Mouse (Mus musculus) heart, postnatal 0 days (tissue): Measurements from ENCODE around the gene Lin37. TPM values are rescaled to one million over a fixed set of nuclear protein-coding genes. Genes with fewer than 3 reads are reported as not detected.

ENCODE experiments used
- ATAC-seq: fragments of 200-750 bp; cut with Nextera tagmentation; 2 replicates; pipeline ENCODE4 v1.8.0; 2017; ENCODE audit warnings: low read depth, moderate number of reproducible peaks, moderate library complexity; ENCODE audit not compliant: insufficient read depth
- DNase-seq: peaks from one replicate; pipeline ENCODE4 v3.0.0-alpha.2; 2016; ENCODE audit warnings: low spot score
- H3K27ac ChIP-seq: fragments of 300-500 bp; sonication (generic); 2 replicates; pipeline ENCODE4 v1.5.1; 2014; ENCODE audit warnings: low read depth, mild to moderate bottlenecking
- H3K27me3 ChIP-seq: fragments of 300-500 bp; sonication (generic); 2 replicates; pipeline ENCODE4 v1.6.1; 2014; ENCODE audit warnings: low read length, mixed read lengths; ENCODE audit not compliant: control insufficient read depth, insufficient read depth
- H3K36me3 ChIP-seq: fragments of 300-500 bp; sonication (generic); replicated peaks from 2 replicates; pipeline ENCODE4 v1.6.1; 2014; ENCODE audit warnings: low read length, mixed read lengths; ENCODE audit not compliant: control insufficient read depth, insufficient read depth
- H3K4me1 ChIP-seq: fragments of 300-500 bp; sonication (generic); 2 replicates; pipeline ENCODE4 v1.6.1; 2014; ENCODE audit warnings: antibody characterized with exemption; ENCODE audit not compliant: control insufficient read depth, insufficient read depth
- H3K4me2 ChIP-seq: fragments of 300-500 bp; sonication (generic); 2 replicates; pipeline ENCODE4 v1.6.1; 2014; ENCODE audit warnings: low read depth, mild to moderate bottlenecking, low read length, moderate library complexity
- H3K4me3 ChIP-seq: fragments of 300-500 bp; sonication (generic); 2 replicates; pipeline ENCODE4 v1.5.1; 2014; ENCODE audit warnings: low read depth, low read length
- H3K9ac ChIP-seq: fragments of 300-500 bp; sonication (generic); replicated peaks from 2 replicates; pipeline ENCODE4 v1.6.1; 2014; ENCODE audit warnings: low read depth, low read length, mixed read lengths
- H3K9me3 ChIP-seq: fragments of 300-500 bp; sonication (generic); replicated peaks from 2 replicates; pipeline ENCODE4 v1.6.1; 2016; ENCODE audit warnings: low read length; ENCODE audit not compliant: control insufficient read depth
- CTCF ChIP-seq: IDR thresholded peaks from 2 replicates; pipeline ENCODE4 v1.5.1; 2016; ENCODE audit warnings: antibody characterized with exemption, control low read depth, low read depth
- EP300 ChIP-seq: IDR thresholded peaks from 2 replicates; pipeline ENCODE4 v1.6.1; 2016; ENCODE audit warnings: antibody characterized with exemption, low read depth
- WGBS: fragments of 180-500 bp; shearing (Covaris S2); extraction: QIAGEN DNeasy Blood & Tissue Kit; methylation state at CpG from one replicate; pipeline ENCODE4 v1.1.7; 2014; 5-methylcytosine and 5-hydroxymethylcytosine counted together
- polyA plus RNA-seq: library from polyadenylated mRNA; unstranded; fragments of >200 nt; fragmentation: Nextera tagmentation; extraction: Ambion mirVana; gene quantifications from 2 replicates; pipeline ENCODE4 v1.2.1, GENCODE M21; 2015
- total RNA-seq: library from RNA; depleted of rRNA; stranded (reverse); fragments of >200 nt; gene quantifications from 2 replicates; pipeline ENCODE4 v1.2.3, GENCODE M21; 2014; ENCODE audit warnings: low replicate concordance

Lin37 gene
- total and polyA plus RNA-seq, 2 experiments from 2014 or later: 11.9 to 26.2 TPM

GRCm38 (mm10) chr7:30532931-30533330 lies 26.7 kb downstream of the Lin37 start:
- peak; percentile 47 for DNase-seq
- H3K9me3 ChIP-seq: no peaks in the 10 kb centered on the region
- H3K4me3 ChIP-seq: no peak overlapping the region
- ATAC-seq: peak; percentile 27
- WGBS: 19% methylated on average over 8 of the region's 8 CpGs
- H3K4me2 ChIP-seq: peak overlapping the region; percentile 27; the same call in 1 of the 2 replicates
- no peaks in the 10 kb centered on the region for H3K27me3 ChIP-seq
- peaks cover 21% of the 10 kb centered on the region for H3K4me1 ChIP-seq
- TF ChIP-seq EP300 (no peak), CTCF (no peak)
- no peak overlapping the region for H3K27ac ChIP-seq
- H3K9ac ChIP-seq: no peak overlapping the region
- peaks cover 33% of the 10 kb centered on the region for H3K36me3 ChIP-seq

- WGBS: 82% methylated on average over 9 of the region's 9 CpGs
- no peak overlapping the region for H3K4me3 ChIP-seq
- no peaks in the 10 kb centered on the region for H3K27me3 ChIP-seq
- ATAC-seq: no peak
- H3K9ac ChIP-seq: no peak overlapping the region
- no peak overlapping the region for H3K27ac ChIP-seq
- no peak for DNase-seq
- H3K9me3 ChIP-seq: no peaks in the 10 kb centered on the region
- peaks cover 21% of the 10 kb centered on the region for H3K4me1 ChIP-seq
- H3K4me2 ChIP-seq: no peak overlapping the region
- no peak for TF ChIP-seq EP300
- TF ChIP-seq CTCF: no peak
- H3K36me3 ChIP-seq: peaks cover 47% of the 10 kb centered on the region
Measured at GRCm38 (mm10) chr7:30531291-30531815, 28.3 kb downstream of the Lin37 start.

GRCm38 (mm10) chr7:30526981-30527380 lies 32.7 kb downstream of the Lin37 start:
- H3K4me1 ChIP-seq: no peaks in the 10 kb centered on the region
- H3K9me3 ChIP-seq: no peaks in the 10 kb centered on the region
- ATAC-seq: no peak
- H3K4me3 ChIP-seq: no peak overlapping the region
- H3K27me3 ChIP-seq: no peaks in the 10 kb centered on the region
- DNase-seq: no peak
- H3K9ac ChIP-seq: no peak overlapping the region
- WGBS: 88% methylated on average over 14 of the region's 14 CpGs
- TF ChIP-seq EP300 (no peak), CTCF (no peak)
- H3K4me2 ChIP-seq: no peak overlapping the region
- no peak overlapping the region for H3K27ac ChIP-seq
- H3K36me3 ChIP-seq: peaks cover 63% of the 10 kb centered on the region

GRCm38 (mm10) chr7:30526399-30526798 lies 33.2 kb downstream of the Lin37 start:
- no peak overlapping the region for H3K27ac ChIP-seq
- no peaks in the 10 kb centered on the region for H3K9me3 ChIP-seq
- ATAC-seq (no peak), DNase-seq (no peak)
- TF ChIP-seq CTCF (no peak), EP300 (no peak)
- H3K4me2 ChIP-seq: no peak overlapping the region
- H3K4me3 ChIP-seq: no peak overlapping the region
- H3K27me3 ChIP-seq: no peaks in the 10 kb centered on the region
- H3K9ac ChIP-seq: no peak overlapping the region
- no peaks in the 10 kb centered on the region for H3K4me1 ChIP-seq
- 48% methylated on average over 17 of the region's 17 CpGs for WGBS
- peaks cover 60% of the 10 kb centered on the region for H3K36me3 ChIP-seq

GRCm38 (mm10) chr7:30525954-30526353 lies 33.7 kb downstream of the Lin37 start:
- no peak overlapping the region for H3K4me3 ChIP-seq
- no peak overlapping the region for H3K27ac ChIP-seq
- no peaks in the 10 kb centered on the region for H3K4me1 ChIP-seq
- TF ChIP-seq EP300: no peak
- no peak for TF ChIP-seq CTCF
- H3K27me3 ChIP-seq: no peaks in the 10 kb centered on the region
- no peak overlapping the region for H3K4me2 ChIP-seq
- no peak for DNase-seq
- WGBS: 63% methylated on average over 10 of the region's 10 CpGs
- no peaks in the 10 kb centered on the region for H3K9me3 ChIP-seq
- no peak for ATAC-seq
- H3K36me3 ChIP-seq: peaks cover 60% of the 10 kb centered on the region
- no peak overlapping the region for H3K9ac ChIP-seq

GRCm38 (mm10) chr7:30524487-30524886 lies 35.2 kb downstream of the Lin37 start:
- 75% methylated on average over 6 of the region's 6 CpGs for WGBS
- peaks cover 47% of the 10 kb centered on the region for H3K36me3 ChIP-seq

More at GRCm38 (mm10) chr7:30524487-30524886, 35.2 kb downstream of the Lin37 start:
- Histone ChIP-seq H3K4me3 (no peak overlapping the region), H3K9ac (no peak overlapping the region), H3K27ac (no peak overlapping the region), H3K4me2 (no peak overlapping the region), H3K9me3 (no peaks in the 10 kb centered on the region), H3K4me1 (no peaks in the 10 kb centered on the region), H3K27me3 (no peaks in the 10 kb centered on the region)
- no peak for TF ChIP-seq EP300
- no peak for TF ChIP-seq CTCF
- ATAC-seq: no peak
- DNase-seq: no peak
